Mouse (Mus musculus) MEL (cell line): ENCODE measurements at regions not wholly inside any gene's neighbourhood (a gene's known extent, or its start where the extent isn't known, plus 50 kb on each side); places are given as distances from the start of the nearest gene placed in this dataset.

Source experiments
- DNase-seq: peaks from one replicate; pipeline ENCODE4 v3.0.0; 2011; ENCODE audit warnings: low read depth, low spot score
- H3K27ac ChIP-seq: 2 replicates; pipeline ENCODE4 v1.5.1; 2012; ENCODE audit warnings: low read depth, mild to moderate bottlenecking, control low read depth, low read length, moderate library complexity; ENCODE audit not compliant: control insufficient read depth
- H3K27me3 ChIP-seq, 2 experiments: fragments of 150-350 bp in 1 of 2; sonication (generic) in 1 of 2; 2 replicates each; pipeline ENCODE4 v1.6.1; 2012; ENCODE audit warnings: low read length in 2 of 2, mild to moderate bottlenecking in 2 of 2, improper control_type of control experiment in 1 of 2, moderate library complexity in 1 of 2; ENCODE audit not compliant: insufficient read depth in 2 of 2, control insufficient read depth in 1 of 2
- H3K36me3 ChIP-seq, 2 experiments: 2 replicates each; pipeline ENCODE4 v1.6.1; 2012 to 2014; ENCODE audit warnings: low read length in 2 of 2, improper control_type of control experiment in 1 of 2, inconsistent platforms in 1 of 2, mild to moderate bottlenecking in 1 of 2; ENCODE audit not compliant: insufficient read depth in 2 of 2, control insufficient read depth in 1 of 2
- H3K4me1 ChIP-seq, 2 experiments: fragments of 150-350 bp in 1 of 2; sonication (generic) in 1 of 2; 2 replicates each; pipeline ENCODE4 v1.6.1; 2012; ENCODE audit warnings: low read length in 2 of 2, improper control_type of control experiment in 1 of 2, mild to moderate bottlenecking in 1 of 2; ENCODE audit not compliant: insufficient read depth in 2 of 2, control insufficient read depth in 1 of 2
- H3K4me3 ChIP-seq, 2 experiments: fragments of 150-350 bp in 1 of 2; sonication (generic) in 1 of 2; 2 replicates each; pipeline ENCODE4 v1.5.1; 2012; ENCODE audit warnings: low read depth in 2 of 2, low read length in 2 of 2, mild to moderate bottlenecking in 2 of 2, moderate library complexity in 2 of 2, control low read depth in 1 of 2, improper control_type of control experiment in 1 of 2; ENCODE audit not compliant: control insufficient read depth in 1 of 2, insufficient read depth in 1 of 2
- H3K79me2 ChIP-seq: 2 replicates; pipeline ENCODE4 v1.6.1; 2012; ENCODE audit warnings: mild to moderate bottlenecking, low read length, moderate library complexity; ENCODE audit not compliant: control insufficient read depth, poor library complexity, insufficient read depth
- H3K9ac ChIP-seq: 2 replicates; pipeline ENCODE4 v1.6.1; 2012; ENCODE audit warnings: low read depth, mild to moderate bottlenecking, control low read depth, low read length, moderate library complexity; ENCODE audit not compliant: control insufficient read depth, poor library complexity, severe bottlenecking
- H3K9me3 ChIP-seq: fragments of 150-350 bp; sonication (generic); replicated peaks from 2 replicates; pipeline ENCODE4 v1.6.1; 2012; ENCODE audit warnings: mild to moderate bottlenecking, low read length, improper control_type of control experiment, moderate library complexity; ENCODE audit not compliant: insufficient read depth
- BHLHE40 ChIP-seq: IDR thresholded peaks from 2 replicates; pipeline ENCODE4 v1.6.1; 2012; ENCODE audit warnings: low read depth, mild to moderate bottlenecking, inconsistent platforms, low read length, improper control_type of control experiment, borderline replicate concordance
- CHD1 ChIP-seq: IDR thresholded peaks from 2 replicates; pipeline ENCODE4 v1.6.1; 2012; ENCODE audit warnings: low read depth, mild to moderate bottlenecking, inconsistent platforms, low read length, improper control_type of control experiment
- CTCF ChIP-seq, 3 experiments: IDR thresholded peaks in 2 of 3; conservative IDR thresholded peaks in 1 of 3; 2 replicates each; pipeline ENCODE4 v1.5.1; 2011 to 2012; ENCODE audit warnings: low read length in 3 of 3, low read depth in 2 of 3, mild to moderate bottlenecking in 2 of 3, improper control_type of control experiment in 1 of 3, inconsistent platforms in 1 of 3, mixed read lengths in 1 of 3, moderate library complexity in 1 of 3; ENCODE audit not compliant: control insufficient read depth in 1 of 3, insufficient read depth in 1 of 3, poor library complexity in 1 of 3, severe bottlenecking in 1 of 3
- GATA1 ChIP-seq: IDR thresholded peaks from 2 replicates; pipeline ENCODE4 v1.6.1; 2011; ENCODE audit warnings: low read depth, low read length, improper control_type of control experiment
- JUND ChIP-seq: IDR thresholded peaks from 2 replicates; pipeline ENCODE4 v1.6.1; 2011; ENCODE audit warnings: low read depth, mild to moderate bottlenecking, improper control_type of control experiment, low read length
- MAFK ChIP-seq: IDR thresholded peaks from 2 replicates; pipeline ENCODE4 v1.6.1; 2011; ENCODE audit warnings: low read depth, mild to moderate bottlenecking, low read length, improper control_type of control experiment, borderline replicate concordance
- MAX ChIP-seq: IDR thresholded peaks from 2 replicates; pipeline ENCODE4 v1.6.1; 2011; ENCODE audit warnings: low read length, improper control_type of control experiment
- MAZ ChIP-seq: IDR thresholded peaks from 2 replicates; pipeline ENCODE4 v1.6.1; 2012; ENCODE audit warnings: low read depth, mild to moderate bottlenecking, inconsistent platforms, low read length, improper control_type of control experiment
- NRF1 ChIP-seq: IDR thresholded peaks from 2 replicates; pipeline ENCODE4 v1.6.1; 2014; ENCODE audit warnings: low read depth, mild to moderate bottlenecking, inconsistent platforms, low read length, improper control_type of control experiment, moderate library complexity; ENCODE audit not compliant: poor library complexity, insufficient read depth, severe bottlenecking
- POLR2A ChIP-seq, 2 experiments: IDR thresholded peaks; 2 replicates each; pipeline ENCODE4 v1.6.1; 2011 to 2012; ENCODE audit warnings: low read length in 2 of 2, mild to moderate bottlenecking in 2 of 2, control low read depth in 1 of 2, improper control_type of control experiment in 1 of 2, low read depth in 1 of 2, moderate library complexity in 1 of 2; ENCODE audit not compliant: control insufficient read depth in 1 of 2, insufficient read depth in 1 of 2, poor library complexity in 1 of 2
- TAL1 ChIP-seq: IDR thresholded peaks from 2 replicates; pipeline ENCODE4 v1.6.1; 2012; ENCODE audit warnings: mild to moderate bottlenecking, inconsistent platforms, low read length, moderate library complexity, mixed read lengths
- TBP ChIP-seq: IDR thresholded peaks from 2 replicates; pipeline ENCODE4 v1.8.0; 2011; ENCODE audit warnings: low read depth, low read length, improper control_type of control experiment
- USF1 ChIP-seq: IDR thresholded peaks from 2 replicates; pipeline ENCODE4 v1.6.1; 2014; ENCODE audit warnings: low read depth, mild to moderate bottlenecking, inconsistent platforms, low read length, improper control_type of control experiment, moderate library complexity
- ZC3H11A ChIP-seq: IDR thresholded peaks from 2 replicates; pipeline ENCODE4 v1.6.1; 2012; ENCODE audit warnings: low read depth, mild to moderate bottlenecking, inconsistent platforms, low read length, improper control_type of control experiment
- ZNF384 ChIP-seq: IDR thresholded peaks from 2 replicates; pipeline ENCODE4 v1.6.1; 2012; ENCODE audit warnings: low read depth, mild to moderate bottlenecking, inconsistent platforms, low read length, improper control_type of control experiment

GRCm38 (mm10) chr8:49174956-49175355 is 331.2 kb upstream of the Tenm3 start:
- Histone ChIP-seq H3K9ac (no peak overlapping the region), H3K36me3 (no peaks in the 10 kb centered on the region), H3K27ac (no peak overlapping the region), H3K9me3 (no peaks in the 10 kb centered on the region), H3K27me3 (no peaks in the 10 kb centered on the region), H3K4me3 (no peak overlapping the region), H3K79me2 (no peaks in the 10 kb centered on the region), H3K4me1 (no peaks in the 10 kb centered on the region)
- DNase-seq = no peak
- no peak for TF ChIP-seq JUND
- no peak for TF ChIP-seq CTCF (IDR thresholded peaks at IDR 0.05 in 2 of 3, conservative IDR thresholded peaks at IDR 0.05 in 1 of 3; ENCODE audit: control insufficient read depth in 1 of 3, insufficient read depth in 1 of 3, low read depth in 2 of 3, low read length in 3 of 3, poor library complexity in 1 of 3, severe bottlenecking in 1 of 3)
- TF ChIP-seq ZC3H11A = no peak
- TF ChIP-seq CHD1 = no peak
- no peak for TF ChIP-seq TBP
- TF ChIP-seq GATA1 = no peak
- no peak for TF ChIP-seq MAX
- TF ChIP-seq ZNF384 = no peak

- no peaks in the 10 kb centered on the region for H3K27me3 ChIP-seq
- H3K36me3 ChIP-seq = no peaks in the 10 kb centered on the region
- no peak for DNase-seq
- TF ChIP-seq MAZ = no peak
- H3K79me2 ChIP-seq = no peaks in the 10 kb centered on the region
- no peak overlapping the region for H3K9ac ChIP-seq
- no peak overlapping the region for H3K4me3 ChIP-seq
- H3K27ac ChIP-seq = no peak overlapping the region
- H3K4me1 ChIP-seq = no peaks in the 10 kb centered on the region
- no peaks in the 10 kb centered on the region for H3K9me3 ChIP-seq
Measured at GRCm38 (mm10) chr8:49159318-49159717, 315.6 kb upstream of the Tenm3 start.

- Histone ChIP-seq H3K36me3 (no peaks in the 10 kb centered on the region), H3K4me1 (no peaks in the 10 kb centered on the region), H3K4me3 (no peak overlapping the region), H3K9ac (no peak overlapping the region), H3K9me3 (no peaks in the 10 kb centered on the region), H3K27ac (no peak overlapping the region), H3K79me2 (no peaks in the 10 kb centered on the region)
- no peak for DNase-seq
- no peak for TF ChIP-seq USF1
- TF ChIP-seq BHLHE40 = no peak
- TF ChIP-seq GATA1 = no peak
- no peak for TF ChIP-seq NRF1
- no peak for TF ChIP-seq MAFK
- no peak for TF ChIP-seq POLR2A (IDR thresholded peaks at IDR 0.05; ENCODE audit: control insufficient read depth in 1 of 2, insufficient read depth in 1 of 2, low read depth in 1 of 2, low read length in 2 of 2, poor library complexity in 1 of 2)
- no peak for TF ChIP-seq TAL1
- TF ChIP-seq, all 39 proteins: peak for 0
- no peaks in the 10 kb centered on the region for H3K27me3 ChIP-seq
Measured at GRCm38 (mm10) chr8:49158201-49158600, 314.4 kb upstream of the Tenm3 start.
